Mouse (Mus musculus) cortical plate, adult 2 months (tissue): ENCODE data around the gene Tep1.

Experiments
- CTCF ChIP-seq: fragments of 200-500 bp; IDR thresholded peaks from 2 replicates; pipeline ENCODE4 v1.5.1; 2011; ENCODE audit warnings: mild to moderate bottlenecking, control low read depth, low read length; ENCODE audit not compliant: insufficient read depth; ENCODE audit errors: extremely low read depth
- POLR2A ChIP-seq: fragments of 200-500 bp; IDR thresholded peaks from 2 replicates; pipeline ENCODE4 v1.6.1; 2011; ENCODE audit warnings: mild to moderate bottlenecking, low read length, control low read depth; ENCODE audit not compliant: insufficient read depth; ENCODE audit errors: extremely low read depth

GRCm38 (mm10) chr14:50784391-50785250 is 85.7 kb downstream of the Tep1 start:
- TF ChIP-seq CTCF = no peak
- no peak for TF ChIP-seq POLR2A
